Mouse (Mus musculus): ENCODE data around the gene 2700081O15Rik. TPM values are rescaled to one million over a fixed set of nuclear protein-coding genes. Genes with fewer than 3 reads are reported as not detected.

2700081O15Rik gene
- polyA plus RNA-seq, 1 experiment from 2014 or later, result 15.4 TPM

DNA sequence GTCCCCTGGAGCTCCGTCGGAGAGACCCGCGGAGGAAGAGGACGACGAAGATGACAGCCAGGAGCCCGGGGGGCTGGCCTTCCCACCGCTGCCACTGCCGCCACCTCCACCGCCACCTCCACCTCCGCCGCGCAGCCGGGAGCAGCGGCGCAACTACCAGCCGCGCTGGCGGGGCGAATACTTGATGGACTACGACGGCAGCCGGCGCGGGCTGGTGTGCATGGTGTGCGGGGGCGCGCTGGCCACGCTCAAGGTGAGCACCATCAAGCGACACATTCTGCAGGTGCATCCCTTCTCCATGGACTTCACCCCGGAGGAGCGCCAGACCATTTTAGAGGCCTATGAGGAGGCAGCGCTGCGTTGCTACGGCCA is 5.2 kb downstream of the 2700081O15Rik start:
- peaks cover 64% of the 10 kb centered on the region for H3K36me3 ChIP-seq
- peak overlapping the region; percentile 80 for H3K4me2 ChIP-seq (replicated peaks)
- H3K27me3 ChIP-seq, result no peaks in the 10 kb centered on the region
- peak overlapping the region; percentile 100 for H3K9ac ChIP-seq (replicated peaks)
- H3K27ac ChIP-seq (replicated peaks), result peak overlapping the region; percentile 79
- H3K4me1 ChIP-seq, result peaks cover 64% of the 10 kb centered on the region
- H3K9me3 ChIP-seq, result no peaks in the 10 kb centered on the region
- peak overlapping the region; percentile 40 for H3K4me3 ChIP-seq
- 6% methylated on average over 34 of the region's 35 CpGs for WGBS
- ATAC-seq (ENCODE audit: low FRiP score, low read depth), result no peak

- no peaks in the 10 kb centered on the region for H3K9me3 ChIP-seq
- H3K27ac ChIP-seq (replicated peaks), result peak overlapping the region; percentile 79
- peak; percentile 44 for ATAC-seq (ENCODE audit: low FRiP score, low read depth)
- peaks cover 69% of the 10 kb centered on the region for H3K36me3 ChIP-seq
- peak overlapping the region; percentile 100 for H3K9ac ChIP-seq (replicated peaks)
- peaks cover 64% of the 10 kb centered on the region for H3K4me1 ChIP-seq
- H3K4me3 ChIP-seq, result peak overlapping the region; percentile 40
- no peaks in the 10 kb centered on the region for H3K27me3 ChIP-seq
- 8% methylated on average over 51 of the region's 51 CpGs for WGBS
- H3K4me2 ChIP-seq (replicated peaks), result peak overlapping the region; percentile 80
Measured at GRCm38 (mm10) chr19:7423028-7423655, 5.7 kb downstream of the 2700081O15Rik start.

DNA sequence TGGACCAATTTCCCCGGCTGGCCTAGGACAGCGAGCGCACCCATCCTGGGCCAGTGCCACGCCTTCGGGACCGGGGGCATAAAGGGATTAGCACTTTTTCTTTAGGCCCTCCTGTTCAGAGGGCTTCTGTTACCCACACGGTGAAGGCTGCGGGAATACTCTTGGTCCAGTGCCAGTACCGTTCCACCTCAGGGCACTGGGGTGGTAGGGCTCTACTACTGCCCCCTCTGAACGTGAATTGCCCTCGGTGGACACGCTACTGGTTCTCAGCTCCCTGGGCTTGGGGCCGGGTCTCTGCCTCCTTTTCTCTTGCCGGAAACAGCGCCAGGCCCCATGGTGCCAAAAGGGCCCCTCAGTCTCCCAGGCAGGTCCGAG is 6.2 kb downstream of the 2700081O15Rik start:
- H3K9me3 ChIP-seq, result no peaks in the 10 kb centered on the region
- peaks cover 64% of the 10 kb centered on the region for H3K4me1 ChIP-seq
- H3K4me3 ChIP-seq, result peak overlapping the region; percentile 40
- WGBS, result 25% methylated on average over 16 of the region's 16 CpGs
- H3K9ac ChIP-seq (replicated peaks), result peak overlapping the region; percentile 100
- H3K36me3 ChIP-seq, result peaks cover 74% of the 10 kb centered on the region
- no peaks in the 10 kb centered on the region for H3K27me3 ChIP-seq
- ATAC-seq (ENCODE audit: low FRiP score, low read depth), result no peak; the same call in 1 of the 2 replicates
- H3K4me2 ChIP-seq (replicated peaks), result peak overlapping the region; percentile 80
- H3K27ac ChIP-seq (replicated peaks), result peak overlapping the region; percentile 79

- Histone ChIP-seq H3K4me2 (replicated peaks) (peak overlapping the region; percentile 80), H3K9ac (replicated peaks) (peak overlapping the region; percentile 100; the same call in 1 of the 2 replicates)
- no peak for ATAC-seq (ENCODE audit: low FRiP score, low read depth)
Measured at GRCm38 (mm10) chr19:7424131-7424530, 6.7 kb downstream of the 2700081O15Rik start.

GRCm38 (mm10) chr19:7424590-7425397 is 7.4 kb downstream of the 2700081O15Rik start:
- no peak for ATAC-seq (ENCODE audit: low FRiP score, low read depth)
- WGBS, result 71% methylated on average over 8 of the region's 8 CpGs
- peak overlapping the region; percentile 100; the same call in 1 of the 2 replicates for H3K9ac ChIP-seq (replicated peaks)
- no peaks in the 10 kb centered on the region for H3K27me3 ChIP-seq
- H3K36me3 ChIP-seq, result peaks cover 83% of the 10 kb centered on the region
- no peak overlapping the region for H3K4me3 ChIP-seq
- peak overlapping the region; percentile 80; the same call in 1 of the 2 replicates for H3K4me2 ChIP-seq (replicated peaks)
- no peaks in the 10 kb centered on the region for H3K9me3 ChIP-seq
- peaks cover 52% of the 10 kb centered on the region for H3K4me1 ChIP-seq
- H3K27ac ChIP-seq (replicated peaks), result peak overlapping the region; percentile 79

More at GRCm38 (mm10) chr19:7424131-7424530, 6.7 kb downstream of the 2700081O15Rik start:
- H3K27me3 ChIP-seq, result no peaks in the 10 kb centered on the region
- H3K4me3 ChIP-seq, result peak overlapping the region; percentile 40; the same call in 1 of the 2 replicates
- no peaks in the 10 kb centered on the region for H3K9me3 ChIP-seq
- peaks cover 78% of the 10 kb centered on the region for H3K36me3 ChIP-seq
- peaks cover 59% of the 10 kb centered on the region for H3K4me1 ChIP-seq
- WGBS, result 52% methylated on average over 7 of the region's 7 CpGs
- peak overlapping the region; percentile 79 for H3K27ac ChIP-seq (replicated peaks)

DNA sequence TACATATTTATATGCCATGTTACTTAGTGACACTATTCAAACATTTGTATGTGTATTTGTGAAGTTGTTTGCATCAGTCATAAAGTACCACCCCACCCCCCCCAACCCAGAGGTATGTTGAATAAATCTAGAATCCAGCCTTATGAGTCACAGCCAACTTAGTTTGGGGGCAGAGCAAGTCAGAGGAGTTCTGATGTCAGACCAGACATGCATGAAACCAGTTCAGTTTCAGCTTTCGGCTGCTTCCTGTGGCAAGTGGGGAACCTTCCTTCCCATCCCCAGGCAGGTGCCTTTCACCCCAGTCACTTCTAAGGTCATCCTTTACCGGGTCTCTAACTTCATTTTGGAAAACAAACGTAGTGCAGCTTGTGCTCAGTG is 8.0 kb downstream of the 2700081O15Rik start:
- no peak for ATAC-seq (ENCODE audit: low FRiP score, low read depth)
- Histone ChIP-seq H3K27ac (replicated peaks) (peak overlapping the region; percentile 79; the same call in 1 of the 2 replicates), H3K4me2 (replicated peaks) (no peak overlapping the region), H3K4me3 (no peak overlapping the region), H3K9ac (replicated peaks) (no peak overlapping the region), H3K36me3 (peaks cover 80% of the 10 kb centered on the region), H3K27me3 (no peaks in the 10 kb centered on the region), H3K9me3 (no peaks in the 10 kb centered on the region), H3K4me1 (peaks cover 46% of the 10 kb centered on the region)
- WGBS, result 55% methylated on average over 3 of the region's 3 CpGs

DNA sequence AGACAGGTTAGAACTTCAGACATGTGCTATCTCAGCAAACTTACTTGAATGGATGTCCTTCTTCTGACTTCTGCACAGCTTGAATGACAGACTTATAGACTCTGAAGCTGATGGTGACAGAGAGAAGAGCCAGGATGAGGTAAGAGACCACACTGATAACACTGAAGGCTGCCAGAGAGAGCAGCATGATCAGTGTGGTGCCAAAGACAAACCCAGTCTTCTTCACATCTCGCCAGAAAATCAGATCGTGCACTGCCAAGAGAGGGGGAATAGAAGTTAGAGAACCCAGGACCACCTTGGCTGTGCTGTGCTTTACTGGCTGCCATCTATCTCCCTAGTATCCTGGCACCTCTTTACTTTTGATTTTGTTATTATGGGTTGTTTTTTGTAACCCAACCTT is 17.5 kb downstream of the 2700081O15Rik start:
- Histone ChIP-seq H3K4me3 (no peak overlapping the region), H3K27ac (replicated peaks) (no peak overlapping the region), H3K9ac (replicated peaks) (no peak overlapping the region), H3K4me1 (0 out of 2 replicates have a peak, but pooled peaks cover 3% of the 10 kb centered on the region), H3K9me3 (no peaks in the 10 kb centered on the region), H3K27me3 (no peaks in the 10 kb centered on the region), H3K36me3 (peaks cover 56% of the 10 kb centered on the region), H3K4me2 (replicated peaks) (no peak overlapping the region)
- 100% methylated on average over 2 of the region's 2 CpGs for WGBS
- ATAC-seq (ENCODE audit: low FRiP score, low read depth), result no peak

DNA sequence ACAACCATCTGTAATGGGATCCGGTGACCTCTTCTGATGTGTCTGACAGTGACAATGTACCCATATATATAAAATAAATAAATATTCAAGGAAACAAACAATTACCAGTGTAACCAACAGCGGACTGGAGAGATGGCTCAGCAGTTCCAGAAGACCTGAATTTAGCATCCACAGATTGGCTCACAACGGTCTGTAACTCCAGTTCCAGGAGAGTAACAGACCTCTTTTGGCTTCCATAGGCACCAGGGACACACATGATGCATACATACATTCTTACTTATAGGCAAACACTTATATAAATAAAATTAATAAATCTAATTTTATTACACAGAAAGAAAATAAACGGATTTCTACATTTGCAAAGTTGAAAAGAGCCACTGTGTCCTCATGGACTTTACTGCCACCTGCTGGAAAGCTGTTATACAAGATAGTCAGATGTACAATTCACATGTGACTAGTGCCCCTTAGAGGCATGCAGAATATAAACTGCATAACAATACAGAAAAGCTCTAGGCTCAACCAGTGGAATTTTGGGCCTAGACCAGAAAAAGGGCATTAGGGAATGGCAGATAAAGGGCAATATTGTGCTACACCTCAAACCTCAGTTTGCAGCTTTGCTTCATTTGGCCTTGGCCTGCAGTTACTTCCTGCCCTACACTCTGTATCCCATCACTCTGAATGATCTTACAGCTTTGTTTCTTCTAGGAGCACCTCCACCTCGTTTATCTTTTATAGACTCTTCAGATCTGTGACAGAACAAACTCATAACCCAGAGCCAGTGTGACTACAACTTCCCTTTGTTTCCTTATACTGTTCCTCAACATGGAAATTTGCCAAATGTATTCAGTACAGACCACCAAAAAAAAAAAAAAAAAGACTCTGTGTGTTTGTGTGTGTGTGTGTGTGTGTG is 18.9 kb downstream of the 2700081O15Rik start:
- Histone ChIP-seq H3K27ac (replicated peaks) (0 out of 2 replicates have a peak overlapping the region, but pooled peaks have one; percentile 15), H3K9me3 (no peaks in the 10 kb centered on the region), H3K9ac (replicated peaks) (no peak overlapping the region), H3K4me3 (no peak overlapping the region), H3K4me2 (replicated peaks) (no peak overlapping the region), H3K27me3 (no peaks in the 10 kb centered on the region), H3K36me3 (peaks cover 48% of the 10 kb centered on the region), H3K4me1 (0 out of 2 replicates have a peak, but pooled peaks cover 3% of the 10 kb centered on the region)
- WGBS, result 83% methylated on average over 5 of the region's 5 CpGs
- ATAC-seq (ENCODE audit: low FRiP score, low read depth), result no peak

- no peak for ATAC-seq (ENCODE audit: low FRiP score, low read depth)
- Histone ChIP-seq H3K4me3 (no peak overlapping the region), H3K9me3 (no peaks in the 10 kb centered on the region), H3K9ac (replicated peaks) (no peak overlapping the region), H3K27ac (replicated peaks) (no peak overlapping the region), H3K36me3 (peaks cover 30% of the 10 kb centered on the region), H3K4me2 (replicated peaks) (no peak overlapping the region), H3K4me1 (0 out of 2 replicates have a peak, but pooled peaks cover 5% of the 10 kb centered on the region), H3K27me3 (no peaks in the 10 kb centered on the region)
Measured at GRCm38 (mm10) chr19:7438295-7438694, 20.9 kb downstream of the 2700081O15Rik start.

- Histone ChIP-seq H3K4me3 (no peak overlapping the region), H3K27ac (replicated peaks) (no peak overlapping the region; the same call in 1 of the 2 replicates), H3K9me3 (no peaks in the 10 kb centered on the region), H3K4me1 (0 out of 2 replicates have a peak, but pooled peaks cover 5% of the 10 kb centered on the region), H3K4me2 (replicated peaks) (no peak overlapping the region), H3K9ac (replicated peaks) (no peak overlapping the region), H3K36me3 (peaks cover 25% of the 10 kb centered on the region), H3K27me3 (no peaks in the 10 kb centered on the region)
- WGBS, result 73% methylated on average over 14 of the region's 14 CpGs
- ATAC-seq (ENCODE audit: low FRiP score, low read depth), result peak; percentile 44; the same call in 1 of the 2 replicates
Measured at GRCm38 (mm10) chr19:7441493-7441892, 24.1 kb downstream of the 2700081O15Rik start.

DNA sequence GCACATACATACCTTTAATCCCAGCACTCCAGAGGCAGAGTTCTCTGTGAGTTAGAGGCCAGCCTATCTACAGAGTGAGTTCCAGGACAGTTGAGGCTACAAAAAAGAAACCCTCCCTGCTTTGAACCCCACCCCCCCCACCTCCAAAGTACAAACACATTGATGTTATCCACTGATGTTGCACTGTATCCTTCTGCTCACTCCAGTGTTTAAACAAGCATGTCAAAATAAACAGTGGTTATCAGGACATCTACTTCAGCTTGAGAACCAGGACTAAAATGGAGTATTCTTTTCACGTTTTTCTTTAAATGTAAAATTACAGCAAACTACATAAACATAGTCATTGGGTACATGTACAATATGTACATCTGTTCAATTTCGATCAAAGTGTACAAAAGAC is 27.7 kb downstream of the 2700081O15Rik start:
- H3K27ac ChIP-seq (replicated peaks), result no peak overlapping the region
- H3K4me3 ChIP-seq, result no peak overlapping the region
- H3K9me3 ChIP-seq, result no peaks in the 10 kb centered on the region
- no peak overlapping the region for H3K9ac ChIP-seq (replicated peaks)
- no peaks in the 10 kb centered on the region for H3K27me3 ChIP-seq
- 0 out of 2 replicates have a peak, but pooled peaks cover 3% of the 10 kb centered on the region for H3K4me1 ChIP-seq
- no peak overlapping the region for H3K4me2 ChIP-seq (replicated peaks)
- no peak for ATAC-seq (ENCODE audit: low FRiP score, low read depth)
- 92% methylated on average over 2 of the region's 2 CpGs for WGBS
- H3K36me3 ChIP-seq, result peaks cover 37% of the 10 kb centered on the region

Data from midbrain, embryonic 12.5 days (tissue).